29 mouse cellular contexts compared by ENCODE assay signal in genomic region chr11:121522156-121522762, GRCm38 (mm10). TPM values are rescaled to one million over a fixed set of nuclear protein-coding genes. Genes with fewer than 3 reads are reported as not detected.
DNase-seq lines count a peak whose midpoint lies in the region; ATAC-seq lines count a peak whose summit lies in the region.
"Had no signal": no experiment of that assay in that cellular context is flagged by ENCODE, and none has a peak within 500 bp of the region (broad histone marks: within the 10 kb centered on the region; RNA-seq: fewer than 3 reads in every experiment).

No protein-coding gene starts in this region.

- no peak for ATAC-seq in embryonic facial prominence, embryonic 13.5 days (ENCODE audit: insufficient number of reproducible peaks, insufficient read depth, low FRiP score, low TSS enrichment, low read depth)
- no peak for ATAC-seq in megakaryocyte, adult 5-6 weeks (ENCODE audit: poor library complexity, severe bottlenecking)
- 0 out of 2 replicates have a peak, but pooled peaks have one; percentile 7 for ATAC-seq in common myeloid progenitor, adult 5-6 weeks (replicated peaks; ENCODE audit: low read depth, poor library complexity, severe bottlenecking)
- ATAC-seq: activated CD4-positive, CD25-positive, alpha-beta regulatory T cell, adult 4 months; forebrain, embryonic 16.5 days had no signal

- H3K9ac ChIP-seq in embryonic facial prominence, embryonic 13.5 days: no peak overlapping the region
- H3K9ac ChIP-seq: embryonic facial prominence, embryonic 15.5 days; hindbrain, embryonic 13.5 days; kidney, embryonic 15.5 days; lung, embryonic 14.5 days; midbrain, embryonic 12.5 days had no signal

- H3K27me3 ChIP-seq in embryonic facial prominence, embryonic 13.5 days: no peaks in the 10 kb centered on the region
- H3K27me3 ChIP-seq in embryonic facial prominence, embryonic 10.5 days (replicated peaks; ENCODE audit: low read depth, poor library complexity, severe bottlenecking): no peaks in the 10 kb centered on the region
- no peaks in the 10 kb centered on the region for H3K27me3 ChIP-seq in megakaryocyte, embryonic 14.5 days (replicated peaks)
- H3K27me3 ChIP-seq: embryonic facial prominence, embryonic 15.5 days; hindbrain, embryonic 13.5 days; kidney, embryonic 15.5 days; midbrain, embryonic 12.5 days had no signal

- H3K36me3 ChIP-seq in embryonic facial prominence, embryonic 13.5 days: no peaks in the 10 kb centered on the region
- no peaks in the 10 kb centered on the region for H3K36me3 ChIP-seq in embryonic facial prominence, embryonic 10.5 days (replicated peaks)
- H3K36me3 ChIP-seq in megakaryocyte, embryonic 14.5 days (replicated peaks; ENCODE audit: low read length): peaks cover 29% of the 10 kb centered on the region
- H3K36me3 ChIP-seq: embryonic facial prominence, embryonic 15.5 days; forebrain, embryonic 10.5 days; hindbrain, embryonic 13.5 days; kidney, embryonic 15.5 days; midbrain, embryonic 12.5 days had no signal

- H3K4me1 ChIP-seq in embryonic facial prominence, embryonic 13.5 days: peaks cover 12% of the 10 kb centered on the region
- peaks cover 14% of the 10 kb centered on the region for H3K4me1 ChIP-seq in embryonic facial prominence, embryonic 10.5 days
- peaks cover 72% of the 10 kb centered on the region for H3K4me1 ChIP-seq in megakaryocyte, embryonic 14.5 days

- no peaks in the 10 kb centered on the region for H3K9me3 ChIP-seq in embryonic facial prominence, embryonic 13.5 days
- no peaks in the 10 kb centered on the region for H3K9me3 ChIP-seq in embryonic facial prominence, embryonic 10.5 days
- H3K9me3 ChIP-seq in megakaryocyte, embryonic 14.5 days: no peaks in the 10 kb centered on the region
- H3K9me3 ChIP-seq: embryonic facial prominence, embryonic 15.5 days; forebrain, embryonic 10.5 days; hindbrain, embryonic 13.5 days; kidney, embryonic 15.5 days; midbrain, embryonic 12.5 days had no signal

- WGBS in embryonic facial prominence, embryonic 13.5 days: 78% methylated on average over 4 of the region's 4 CpGs
- WGBS in embryonic facial prominence, embryonic 10.5 days: 78% methylated on average over 4 of the region's 4 CpGs

- no peak for DNase-seq in embryonic facial prominence, embryonic 10.5 days (ENCODE audit: low spot score)
- DNase-seq in urinary bladder, postnatal 25 days (ENCODE audit: low spot score): no peak
- DNase-seq in heart, postnatal 10 days: no peak
- DNase-seq: adrenal gland, adult 8-10 months; cerebellum, postnatal 14 days; embryo, embryonic 11 days; gastrocnemius, postnatal 25 days; heart, postnatal 36 days; kidney, adult 11 months; lung, embryonic 14.5 days; lung, postnatal 36 days; thymus, adult 2 months had no signal

- H3K4me3 ChIP-seq in embryonic facial prominence, embryonic 13.5 days: no peak overlapping the region
- H3K4me3 ChIP-seq in embryonic facial prominence, embryonic 10.5 days: no peak overlapping the region
- H3K4me3 ChIP-seq in megakaryocyte, embryonic 14.5 days (replicated peaks): peak overlapping the region; percentile 0
- H3K4me3 ChIP-seq: embryonic facial prominence, embryonic 15.5 days; forebrain, embryonic 10.5 days; hindbrain, embryonic 13.5 days; kidney, embryonic 15.5 days; left cerebral cortex, adult 2 months; midbrain, embryonic 12.5 days had no signal

- intact Hi-C loops in heart, postnatal 10 days (cut with DNase I): no loop called here

- peak overlapping the region; percentile 13; the same call in 1 of the 2 replicates for H3K27ac ChIP-seq in embryonic facial prominence, embryonic 13.5 days
- no peak overlapping the region for H3K27ac ChIP-seq in embryonic facial prominence, embryonic 10.5 days (replicated peaks)
- H3K27ac ChIP-seq: embryonic facial prominence, embryonic 15.5 days; forebrain, embryonic 10.5 days; hindbrain, embryonic 13.5 days; kidney, embryonic 15.5 days; left cerebral cortex, adult 2 months; midbrain, embryonic 12.5 days; stomach, postnatal 0 days had no signal

- no peak overlapping the region for H3K4me2 ChIP-seq in embryonic facial prominence, embryonic 13.5 days
- H3K4me2 ChIP-seq: embryonic facial prominence, embryonic 15.5 days; hindbrain, embryonic 13.5 days; kidney, embryonic 15.5 days; lung, embryonic 14.5 days; midbrain, embryonic 12.5 days had no signal

RNA-seq across cellular contexts. Expression of gene Zfp750, which starts 3.1 kb away (rescaled TPM):
- 8.4 and 9.1 TPM in 2 replicates for polyA plus RNA-seq in embryonic facial prominence, embryonic 13.5 days (2015; fragmentation: Nextera tagmentation; extraction: Ambion mirVana)
- 0.73 and 0.91 TPM in 2 replicates for polyA plus RNA-seq in embryonic facial prominence, embryonic 10.5 days (2016; fragmentation: Nextera tagmentation; extraction: Ambion mirVana)
- polyA plus RNA-seq in megakaryocyte, embryonic 14.5 days (2012; ENCODE audit: insufficient read depth, low replicate concordance): 0.09 TPM in 1 of 2 replicates, not detected in the other
- total RNA-seq in megakaryocyte, adult 5-6 weeks (2015): 0.75 and 1.6 TPM in 2 replicates
- 0.07 and 0.24 TPM in 2 replicates for total RNA-seq in megakaryocyte, adult 5-6 weeks (2017)
- total RNA-seq in common myeloid progenitor, adult 5-6 weeks (2017): not detected in 2 replicates
- total RNA-seq in heart, postnatal 10 days (2021): under 1 TPM in 1 of 2 experiments, not detected in 1; 0.07 TPM
- total RNA-seq: heart, postnatal 36 days; layer of hippocampus, postnatal 10 days; monocyte, adult 5-6 weeks; neutrophil, adult 5-6 weeks had no signal
- polyA plus RNA-seq: heart, embryonic 14.5 days had no signal
